Mouse (Mus musculus): ENCODE results near the gene C1s2.

- TF ChIP-seq CHD2 (IDR thresholded peaks at IDR 0.05; ENCODE audit: low read depth, low read length) (no peak), MAFK (IDR thresholded peaks at IDR 0.05; ENCODE audit: insufficient read depth, low read depth, low read length) (no peak), HCFC1 (IDR thresholded peaks at IDR 0.05; ENCODE audit: borderline replicate concordance, insufficient read depth, low read length) (no peak)
Observed at GRCm38 (mm10) chr6:124582231-124582630, 53.7 kb downstream of the C1s2 start.

All from ES-E14 (cell line).